Mouse (Mus musculus) embryonic fibroblast, embryonic 13.5 days (primary cell): ENCODE results near the gene Gm15737.

Source experiments
- CTCF ChIP-seq: IDR thresholded peaks from 2 replicates; pipeline ENCODE4 v1.5.1; 2011; ENCODE audit warnings: mild to moderate bottlenecking, control low read depth, low read length, moderate library complexity, borderline replicate concordance; ENCODE audit not compliant: insufficient read depth
- POLR2A ChIP-seq: IDR thresholded peaks from 2 replicates; pipeline ENCODE4 v1.6.1; 2011; ENCODE audit warnings: low read depth, mild to moderate bottlenecking, control low read depth, low read length, moderate library complexity

- TF ChIP-seq CTCF (no peak), POLR2A (no peak)
Measured at GRCm38 (mm10) chr6:92904037-92904436, 34.9 kb downstream of the Gm15737 start.
